Mouse (Mus musculus): ENCODE measurements around the gene Gmpr2. TPM values are rescaled to one million over a fixed set of nuclear protein-coding genes. Genes with fewer than 3 reads are reported as not detected.

Gmpr2 gene
- polyA plus RNA-seq, 1 experiment from 2014 or later: 21.2 TPM

- H3K9me3 ChIP-seq (replicated peaks): no peaks in the 10 kb centered on the region
- H3K4me2 ChIP-seq: peak overlapping the region; percentile 66
- H3K27me3 ChIP-seq: peaks cover 12% of the 10 kb centered on the region; the same call in 1 of the 2 replicates
- WGBS (ENCODE audit: insufficient replicate concordance): 12% methylated on average over 25 of the region's 25 CpGs
- H3K9ac ChIP-seq: peak overlapping the region; percentile 21; the same call in 1 of the 2 replicates
- H3K36me3 ChIP-seq (replicated peaks): peaks cover 1% of the 10 kb centered on the region; the same call in 1 of the 2 replicates
- H3K4me3 ChIP-seq (replicated peaks): peak overlapping the region; percentile 43
- peak; percentile 66 for ATAC-seq (ENCODE audit: insufficient read depth)
- H3K27ac ChIP-seq (replicated peaks): no peak overlapping the region
- peaks cover 34% of the 10 kb centered on the region for H3K4me1 ChIP-seq (replicated peaks)
Measured at GRCm38 (mm10) chr14:55713007-55713728, 41.4 kb downstream of the Gmpr2 start.

- Histone ChIP-seq H3K36me3 (replicated peaks) (peaks cover 7% of the 10 kb centered on the region; the same call in 1 of the 2 replicates), H3K9me3 (replicated peaks) (no peaks in the 10 kb centered on the region), H3K9ac (peak within 1 kb of the TSS; percentile 21; the same call in 1 of the 2 replicates), H3K27ac (replicated peaks) (no peak within 1 kb of the TSS), H3K27me3 (peaks cover 12% of the 10 kb centered on the region; the same call in 1 of the 2 replicates), H3K4me3 (replicated peaks) (peak within 1 kb of the TSS; percentile 43), H3K4me1 (replicated peaks) (peaks cover 34% of the 10 kb centered on the region), H3K4me2 (peak within 1 kb of the TSS; percentile 66)
- 13% methylated on average over 4 of the region's 4 CpGs for WGBS (ENCODE audit: insufficient replicate concordance)
- ATAC-seq (ENCODE audit: insufficient read depth): peak; percentile 11; the same call in 1 of the 2 replicates
Measured at GRCm38 (mm10) chr14:55713729-55714122, 42.0 kb downstream of the Gmpr2 start, which contains the start of gene Tgm1. Tgm1 (minus strand) TSS chr14:55713926.

GRCm38 (mm10) chr14:55714893-55715292 is 43.2 kb downstream of the Gmpr2 start:
- ATAC-seq (ENCODE audit: insufficient read depth): no peak

GRCm38 (mm10) chr14:55716271-55716670 is 44.5 kb downstream of the Gmpr2 start:
- Histone ChIP-seq H3K9me3 (replicated peaks) (no peaks in the 10 kb centered on the region), H3K4me1 (replicated peaks) (peaks cover 36% of the 10 kb centered on the region), H3K4me3 (replicated peaks) (no peak overlapping the region), H3K36me3 (replicated peaks) (peaks cover 14% of the 10 kb centered on the region; the same call in 1 of the 2 replicates), H3K4me2 (no peak overlapping the region), H3K27me3 (peaks cover 12% of the 10 kb centered on the region; the same call in 1 of the 2 replicates), H3K9ac (no peak overlapping the region), H3K27ac (replicated peaks) (no peak overlapping the region)
- 83% methylated on average over 6 of the region's 6 CpGs for WGBS (ENCODE audit: insufficient replicate concordance)
- ATAC-seq (ENCODE audit: insufficient read depth): no peak

More at GRCm38 (mm10) chr14:55714893-55715292, 43.2 kb downstream of the Gmpr2 start:
- Histone ChIP-seq H3K4me2 (no peak overlapping the region), H3K9ac (no peak overlapping the region), H3K27ac (replicated peaks) (no peak overlapping the region), H3K27me3 (peaks cover 12% of the 10 kb centered on the region; the same call in 1 of the 2 replicates), H3K9me3 (replicated peaks) (no peaks in the 10 kb centered on the region), H3K36me3 (replicated peaks) (peaks cover 14% of the 10 kb centered on the region; the same call in 1 of the 2 replicates), H3K4me1 (replicated peaks) (peaks cover 34% of the 10 kb centered on the region), H3K4me3 (replicated peaks) (no peak overlapping the region)
- WGBS (ENCODE audit: insufficient replicate concordance): 29% methylated on average over 6 of the region's 6 CpGs

GRCm38 (mm10) chr14:55716884-55717283 is 45.1 kb downstream of the Gmpr2 start:
- no peak overlapping the region for H3K9ac ChIP-seq
- no peak overlapping the region for H3K27ac ChIP-seq (replicated peaks)
- H3K27me3 ChIP-seq: peaks cover 12% of the 10 kb centered on the region; the same call in 1 of the 2 replicates
- no peak overlapping the region for H3K4me2 ChIP-seq
- 67% methylated on average over 8 of the region's 8 CpGs for WGBS (ENCODE audit: insufficient replicate concordance)
- H3K9me3 ChIP-seq (replicated peaks): no peaks in the 10 kb centered on the region
- no peak for ATAC-seq (ENCODE audit: insufficient read depth)
- H3K4me1 ChIP-seq (replicated peaks): peaks cover 42% of the 10 kb centered on the region
- peaks cover 14% of the 10 kb centered on the region; the same call in 1 of the 2 replicates for H3K36me3 ChIP-seq (replicated peaks)
- no peak overlapping the region for H3K4me3 ChIP-seq (replicated peaks)

GRCm38 (mm10) chr14:55719737-55720136 is 48.0 kb downstream of the Gmpr2 start:
- H3K9ac ChIP-seq: no peak overlapping the region
- peaks cover 14% of the 10 kb centered on the region; the same call in 1 of the 2 replicates for H3K36me3 ChIP-seq (replicated peaks)
- H3K27me3 ChIP-seq: no peaks in the 10 kb centered on the region
- H3K4me3 ChIP-seq (replicated peaks): no peak overlapping the region
- WGBS (ENCODE audit: insufficient replicate concordance): 79% methylated on average over 6 of the region's 6 CpGs
- H3K9me3 ChIP-seq (replicated peaks): no peaks in the 10 kb centered on the region
- H3K4me2 ChIP-seq: no peak overlapping the region
- ATAC-seq (ENCODE audit: insufficient read depth): no peak
- H3K4me1 ChIP-seq (replicated peaks): peaks cover 48% of the 10 kb centered on the region
- no peak overlapping the region for H3K27ac ChIP-seq (replicated peaks)

GRCm38 (mm10) chr14:55720666-55721065 is 48.9 kb downstream of the Gmpr2 start:
- Histone ChIP-seq H3K27me3 (no peaks in the 10 kb centered on the region), H3K27ac (replicated peaks) (peak overlapping the region; percentile 87), H3K4me1 (replicated peaks) (peaks cover 50% of the 10 kb centered on the region), H3K36me3 (replicated peaks) (peaks cover 14% of the 10 kb centered on the region; the same call in 1 of the 2 replicates), H3K4me2 (peak overlapping the region; percentile 87), H3K9me3 (replicated peaks) (no peaks in the 10 kb centered on the region), H3K4me3 (replicated peaks) (peak overlapping the region; percentile 85; the same call in 1 of the 2 replicates), H3K9ac (no peak overlapping the region)
- 91% methylated on average over 12 of the region's 12 CpGs for WGBS (ENCODE audit: insufficient replicate concordance)
- ATAC-seq (ENCODE audit: insufficient read depth): no peak

- peaks cover 14% of the 10 kb centered on the region; the same call in 1 of the 2 replicates for H3K36me3 ChIP-seq (replicated peaks)
- WGBS (ENCODE audit: insufficient replicate concordance): 70% methylated on average over 6 of the region's 6 CpGs
- H3K4me2 ChIP-seq: peak overlapping the region; percentile 87
- peak overlapping the region; percentile 85 for H3K4me3 ChIP-seq (replicated peaks)
- peak overlapping the region; percentile 87 for H3K27ac ChIP-seq (replicated peaks)
- peaks cover 50% of the 10 kb centered on the region for H3K4me1 ChIP-seq (replicated peaks)
- peak overlapping the region; percentile 74; the same call in 1 of the 2 replicates for H3K9ac ChIP-seq
- no peaks in the 10 kb centered on the region for H3K9me3 ChIP-seq (replicated peaks)
- no peak for ATAC-seq (ENCODE audit: insufficient read depth)
- H3K27me3 ChIP-seq: no peaks in the 10 kb centered on the region
Measured at GRCm38 (mm10) chr14:55721076-55721475, 49.3 kb downstream of the Gmpr2 start.

GRCm38 (mm10) chr14:55721700-55722437 is 50.1 kb downstream of the Gmpr2 start, which contains the start of gene Rabggta:
Rabggta (minus strand) TSS chr14:55722263.
- peak within 1 kb of the TSS; percentile 87 for H3K4me2 ChIP-seq
- H3K36me3 ChIP-seq (replicated peaks): peaks cover 14% of the 10 kb centered on the region; the same call in 1 of the 2 replicates
- H3K4me1 ChIP-seq (replicated peaks): peaks cover 50% of the 10 kb centered on the region
- peak; percentile 89 for ATAC-seq (ENCODE audit: insufficient read depth)
- H3K9me3 ChIP-seq (replicated peaks): no peaks in the 10 kb centered on the region
- under 1% methylated on average over 50 of the region's 50 CpGs for WGBS (ENCODE audit: insufficient replicate concordance)
- peak within 1 kb of the TSS; percentile 87 for H3K27ac ChIP-seq (replicated peaks)
- peak within 1 kb of the TSS; percentile 85 for H3K4me3 ChIP-seq (replicated peaks)
- H3K27me3 ChIP-seq: no peaks in the 10 kb centered on the region
- peak within 1 kb of the TSS; percentile 74 for H3K9ac ChIP-seq

GRCm38 (mm10) chr14:55722438-55722945 is 50.8 kb downstream of the Gmpr2 start:
- Histone ChIP-seq H3K4me3 (replicated peaks) (peak overlapping the region; percentile 85), H3K4me1 (replicated peaks) (peaks cover 50% of the 10 kb centered on the region), H3K9ac (peak overlapping the region; percentile 74; the same call in 1 of the 2 replicates), H3K27ac (replicated peaks) (peak overlapping the region; percentile 87), H3K9me3 (replicated peaks) (no peaks in the 10 kb centered on the region), H3K27me3 (no peaks in the 10 kb centered on the region; the same call in 1 of the 2 replicates), H3K36me3 (replicated peaks) (peaks cover 14% of the 10 kb centered on the region; the same call in 1 of the 2 replicates), H3K4me2 (peak overlapping the region; percentile 87)
- WGBS (ENCODE audit: insufficient replicate concordance): 18% methylated on average over 8 of the region's 8 CpGs
- ATAC-seq (ENCODE audit: insufficient read depth): no peak

Measured in liver, embryonic 15.5 days (tissue).